Mouse (Mus musculus): ENCODE measurements around the gene Zfp146.
A peak's percentile ranks its signal among the peaks of the same experiment; 100 is the strongest.
"Not testable (repeated sequence)": the region's sequence is repeated elsewhere in the genome, so short reads cannot be mapped to it uniquely, and the experiment has no call there.

Zfp146 gene

DNA sequence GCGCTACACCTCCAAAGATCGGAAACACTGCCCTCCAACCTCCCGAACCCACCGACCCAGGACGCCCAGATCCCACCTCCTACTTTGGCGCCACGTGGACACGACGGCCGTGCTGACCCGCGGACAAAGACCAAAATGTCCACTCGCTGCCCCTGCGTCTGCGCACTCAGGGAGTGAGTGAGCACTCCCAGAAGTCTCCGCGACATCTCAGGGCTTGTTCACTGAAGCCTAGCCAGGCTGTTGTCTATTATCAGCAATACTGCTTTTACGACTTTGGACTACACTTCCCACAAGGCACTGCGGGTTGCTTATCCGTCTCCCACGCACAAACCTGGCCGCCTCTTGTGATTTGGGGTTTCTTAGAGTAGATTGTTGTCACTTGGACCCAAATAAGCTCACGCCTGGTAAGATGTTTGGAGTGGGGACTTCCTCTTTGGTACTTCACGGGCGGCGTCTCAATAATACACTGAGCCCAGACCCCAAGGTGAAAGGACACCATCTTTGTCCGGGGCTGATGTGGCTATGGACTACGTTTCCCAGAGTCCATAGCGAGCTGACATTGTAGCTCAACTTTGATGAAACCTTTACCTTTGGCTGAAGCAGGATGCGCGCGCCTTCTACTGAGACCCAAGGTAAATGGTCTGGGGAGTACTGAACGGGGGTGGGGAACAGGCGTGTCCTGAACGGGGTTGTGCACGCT lies at the start of gene Zfp146:
Gene Zfp146 (minus strand): TSS at position 168 of the 700 bp plus-strand sequence.
- DNase-seq (ENCODE audit: extremely low spot score, low spot score) = peak; percentile 94

DNA sequence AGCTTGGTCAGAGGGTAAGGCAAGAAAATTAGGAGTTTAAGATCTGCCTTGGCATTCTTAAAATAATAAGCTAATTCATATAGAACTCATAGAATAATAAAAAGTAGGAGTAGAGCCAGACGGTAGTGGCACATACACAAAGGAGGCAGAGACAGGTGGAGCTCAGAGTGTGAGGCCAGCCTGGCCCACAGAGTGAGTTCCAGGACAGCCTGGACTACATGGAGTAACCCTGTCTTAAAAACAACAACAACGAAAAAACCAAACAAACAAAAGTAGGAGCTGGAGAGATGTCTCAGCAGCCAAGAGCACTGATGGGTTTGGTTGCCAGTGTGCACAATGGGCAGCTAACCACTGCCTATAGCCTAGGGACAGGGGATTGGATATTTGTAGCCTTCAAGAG lies 47.7 kb upstream of the Zfp146 start:
- no peak for DNase-seq (ENCODE audit: extremely low spot score, low spot score)

DNA sequence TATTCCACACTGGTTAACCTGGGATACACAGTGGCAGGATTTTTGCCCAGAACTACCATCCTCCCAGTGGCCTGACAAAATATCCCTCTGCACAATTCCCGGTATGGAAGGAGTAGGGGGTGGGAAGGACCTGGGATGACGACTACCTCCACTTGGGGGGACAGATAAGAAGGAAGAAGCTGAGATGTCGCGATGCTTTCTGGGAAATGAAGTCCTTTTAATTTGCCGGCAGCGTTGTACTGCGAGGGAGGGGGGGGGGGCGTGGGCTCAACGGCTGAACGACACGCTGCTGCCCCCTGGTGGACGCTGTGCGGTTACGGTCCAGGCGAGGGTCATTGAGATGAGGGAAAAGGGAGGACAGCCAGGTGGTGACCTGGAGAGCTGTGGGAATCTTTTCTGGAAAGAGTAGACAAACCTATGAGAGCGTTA lies 47.2 kb upstream of the Zfp146 start:
- peak; percentile 88 for DNase-seq (ENCODE audit: extremely low spot score, low spot score)

DNA sequence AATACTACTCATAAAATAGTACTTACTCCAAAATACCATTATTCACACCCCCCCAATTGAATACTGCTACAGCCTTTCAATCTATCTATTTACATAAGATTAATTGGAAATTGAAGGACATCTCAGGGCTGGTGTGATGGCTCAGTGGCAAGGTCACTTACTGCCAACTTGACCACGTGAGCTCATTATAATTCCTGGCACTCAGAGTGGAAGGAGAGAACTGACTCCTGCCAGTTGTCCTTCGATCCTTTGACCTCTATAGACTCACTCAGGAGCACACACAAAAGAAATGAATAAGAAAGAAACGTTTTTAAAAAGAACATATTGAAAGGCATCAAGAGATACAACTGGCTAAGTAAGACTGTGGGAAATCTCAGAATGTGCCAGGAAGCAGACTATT lies 46.3 kb upstream of the Zfp146 start:
- no peak for DNase-seq (ENCODE audit: extremely low spot score, low spot score)

DNA sequence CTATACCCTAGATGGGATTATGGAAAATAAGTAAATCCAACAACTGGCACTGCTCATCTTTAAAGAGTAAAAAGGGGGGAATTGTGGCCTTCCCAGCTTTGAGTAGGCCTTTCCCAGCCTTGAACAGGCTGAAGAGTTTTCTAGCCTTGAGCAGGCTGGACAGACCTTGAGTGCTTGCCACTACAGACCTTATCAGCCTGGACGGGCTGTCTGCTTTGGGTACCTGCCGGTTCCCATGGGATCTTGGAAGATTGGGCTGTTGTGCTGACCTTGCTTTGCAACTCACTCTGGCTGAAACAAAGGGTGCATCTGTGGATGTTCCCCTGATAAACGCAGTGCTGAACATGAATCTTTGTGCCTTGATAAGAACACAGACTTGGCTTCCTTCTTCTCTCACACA lies 44.3 kb upstream of the Zfp146 start:
- no peak for DNase-seq (ENCODE audit: extremely low spot score, low spot score)

DNA sequence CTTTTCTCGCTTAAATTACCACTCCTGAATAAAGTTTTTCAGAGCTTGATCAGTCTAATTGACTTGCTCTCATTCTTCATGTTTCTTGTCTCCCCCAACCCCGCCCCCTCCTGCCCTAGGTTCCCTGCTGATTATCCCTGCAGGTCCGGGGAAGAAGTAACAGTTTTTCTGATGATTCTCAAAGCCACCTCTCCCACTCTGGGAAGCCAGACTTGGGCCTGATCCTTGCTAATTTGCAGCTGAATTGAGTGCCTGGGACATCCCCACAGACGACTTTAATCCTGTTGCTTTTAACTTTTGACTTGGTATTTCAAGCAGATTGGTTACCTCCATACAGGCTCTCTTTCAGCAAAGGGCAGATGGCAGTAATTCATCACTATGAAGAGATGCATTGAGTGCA lies 41.5 kb upstream of the Zfp146 start:
- no peak for DNase-seq (ENCODE audit: extremely low spot score, low spot score)

DNA sequence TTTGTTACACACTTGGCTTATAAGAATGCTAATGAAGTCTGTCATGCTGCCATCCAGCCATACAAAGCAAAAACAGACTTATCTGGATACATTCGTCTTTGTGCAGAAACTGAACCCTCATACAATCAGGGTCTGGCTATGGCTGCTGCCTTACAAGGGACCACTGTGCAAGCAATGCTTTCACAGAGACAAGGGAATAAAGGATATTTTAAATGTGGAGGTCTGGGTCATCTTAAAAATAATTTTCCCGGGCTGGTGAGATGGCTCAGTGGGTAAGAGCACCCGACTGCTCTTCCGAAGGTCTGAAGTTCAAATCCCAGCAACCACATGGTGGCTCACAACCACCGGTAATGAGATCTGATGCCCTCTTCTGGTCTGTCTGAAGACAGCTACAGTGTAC lies 36.8 kb upstream of the Zfp146 start:
- not testable (repeated sequence) for DNase-seq (ENCODE audit: extremely low spot score, low spot score)

DNA sequence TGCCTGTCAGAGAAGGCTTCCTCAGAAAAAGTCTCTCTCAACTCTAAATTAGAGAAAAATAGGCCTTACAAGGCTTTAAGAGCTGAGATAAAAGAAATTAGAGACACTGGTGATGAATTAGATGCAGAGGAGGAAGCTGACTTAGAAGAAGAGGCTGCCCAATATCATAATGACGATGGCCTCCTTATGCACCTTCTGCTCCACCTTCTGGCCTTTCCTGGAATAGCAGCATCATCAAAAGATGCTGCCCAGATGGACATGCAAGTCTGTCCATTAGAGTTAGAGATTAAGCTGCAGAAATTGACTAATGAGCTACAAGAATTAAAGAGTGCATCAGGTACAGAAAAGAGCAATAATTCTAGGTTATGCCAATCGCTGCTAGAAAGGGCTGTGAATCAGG lies 35.8 kb upstream of the Zfp146 start:
- DNase-seq (ENCODE audit: extremely low spot score, low spot score) = no peak

DNA sequence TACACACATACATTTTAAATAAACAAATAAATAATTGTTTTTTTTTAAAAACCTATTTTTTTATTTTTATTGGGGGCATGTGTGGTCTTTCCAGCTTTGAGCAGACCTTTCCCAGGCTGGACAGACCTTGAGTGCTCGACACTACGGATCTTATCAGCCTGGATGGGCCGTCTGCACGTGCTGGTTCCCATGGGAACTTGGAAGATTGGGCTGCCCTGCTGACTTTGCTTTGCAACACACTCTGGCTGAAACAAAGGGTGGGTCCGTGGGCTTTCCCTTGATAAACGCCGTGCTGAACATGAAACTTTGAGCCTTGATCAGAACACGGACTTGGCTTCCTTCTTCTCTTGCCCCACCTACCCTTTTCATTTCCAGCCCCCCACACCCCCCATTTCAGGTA lies 34.8 kb upstream of the Zfp146 start:
- no peak for DNase-seq (ENCODE audit: extremely low spot score, low spot score)

DNA sequence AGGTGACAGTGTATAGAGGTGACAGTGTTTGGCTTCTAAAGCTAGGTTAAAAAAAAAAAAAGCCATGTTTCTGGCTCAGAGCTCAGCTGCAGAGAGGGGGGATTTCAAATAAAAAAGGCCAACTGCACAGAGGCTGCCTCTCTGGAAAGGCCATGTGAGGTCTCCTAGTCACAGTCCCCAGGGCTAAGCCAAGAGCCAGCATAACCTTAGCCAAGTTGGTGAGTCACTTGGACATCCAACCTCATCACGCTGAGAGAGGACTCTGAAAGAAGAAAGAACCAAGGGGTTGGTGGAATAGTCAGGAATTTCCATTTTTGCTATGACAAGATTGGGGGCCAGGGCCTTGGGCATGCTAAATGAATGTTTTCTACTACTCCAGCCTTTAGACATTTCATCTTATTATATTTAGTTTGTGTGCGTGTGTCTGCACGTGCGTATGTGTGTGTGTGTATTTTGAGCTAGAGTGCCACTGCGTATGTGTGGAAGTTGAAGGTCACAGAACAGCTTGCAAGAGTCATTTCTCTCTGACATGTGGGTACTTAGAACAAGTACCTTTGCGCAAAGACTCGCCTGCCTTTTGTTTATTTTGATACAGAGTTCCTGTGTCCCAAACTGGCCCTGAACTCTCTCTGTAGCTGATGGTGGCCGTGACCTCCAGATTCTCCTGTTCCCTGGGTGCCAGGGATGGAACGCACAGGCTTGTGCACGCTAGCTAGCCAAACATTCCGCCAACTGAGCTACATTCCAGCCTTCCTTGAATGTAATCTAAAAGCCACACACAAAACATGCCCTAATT lies 33.5 kb upstream of the Zfp146 start:
- DNase-seq (ENCODE audit: extremely low spot score, low spot score) = no peak

DNA sequence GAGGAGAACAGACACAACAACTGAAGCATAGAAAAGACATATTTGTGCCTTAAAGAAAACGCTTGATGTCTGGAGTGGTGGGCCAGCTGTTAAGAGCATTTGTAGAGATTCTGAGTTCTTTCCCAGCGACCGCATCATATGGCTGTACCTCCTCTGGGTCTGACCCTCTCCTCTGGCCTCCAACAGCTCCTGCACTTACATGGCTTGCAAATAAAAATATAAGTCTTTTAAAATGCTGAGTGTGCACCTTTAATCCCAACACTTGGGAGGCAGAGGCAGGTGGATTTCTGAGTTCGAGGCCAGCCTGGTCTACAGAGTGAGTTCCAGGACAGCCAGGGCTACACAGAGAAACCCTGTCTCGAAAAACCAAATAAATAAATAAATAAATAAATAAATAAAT lies 31.1 kb upstream of the Zfp146 start:
- DNase-seq (ENCODE audit: extremely low spot score, low spot score) = not testable (repeated sequence)

DNA sequence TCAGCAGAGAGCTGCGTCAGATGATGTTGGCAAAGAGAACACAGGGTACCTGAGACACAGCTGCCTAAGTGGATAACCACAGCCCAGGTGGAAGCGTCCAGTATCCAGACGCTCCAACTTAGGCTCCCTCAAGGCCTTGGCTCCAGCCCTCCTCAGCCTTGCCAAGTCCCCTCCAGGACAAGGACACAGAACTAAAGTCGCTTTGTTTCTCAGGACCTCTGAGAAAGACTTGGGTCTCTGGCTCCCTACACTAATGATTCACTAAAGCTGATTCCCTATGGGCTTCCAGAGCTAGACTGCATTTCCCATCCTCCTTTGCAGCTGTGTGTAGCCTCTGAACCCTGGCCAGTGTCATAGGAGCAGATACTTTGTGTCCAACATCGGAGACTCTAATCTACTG lies 30.6 kb upstream of the Zfp146 start:
- DNase-seq (ENCODE audit: extremely low spot score, low spot score) = no peak

DNA sequence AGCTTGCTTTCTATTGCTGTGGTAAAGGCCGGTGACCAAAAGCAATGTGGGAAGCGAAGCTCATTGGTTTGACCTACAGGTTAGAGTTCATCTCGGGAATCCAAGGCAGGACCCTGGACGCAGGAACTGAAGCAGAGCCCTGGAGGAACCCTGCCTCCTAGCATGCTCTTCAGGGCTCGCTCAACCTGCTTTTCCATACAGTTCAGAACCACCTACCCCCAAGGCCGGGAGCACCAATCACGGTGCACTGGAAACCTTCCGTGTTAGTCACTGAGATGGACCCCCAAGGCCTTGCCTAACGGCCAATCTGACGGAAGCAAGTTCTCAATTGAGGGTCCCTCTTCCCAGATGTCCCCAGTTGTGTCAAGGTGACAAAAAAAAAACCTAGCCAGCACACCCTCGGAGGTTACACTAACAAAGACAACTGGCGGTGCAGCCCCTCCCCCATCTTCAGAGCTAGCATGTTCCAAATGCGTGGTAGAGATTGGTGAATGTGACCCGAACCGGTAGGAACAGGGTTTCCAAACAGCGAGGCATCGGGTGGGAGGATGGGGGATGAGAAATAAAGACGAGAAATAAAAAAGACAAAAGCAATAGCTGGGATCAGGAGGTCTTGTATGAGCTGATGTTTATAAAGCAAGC lies 30.1 kb upstream of the Zfp146 start:
- DNase-seq (ENCODE audit: extremely low spot score, low spot score) = no peak

DNA sequence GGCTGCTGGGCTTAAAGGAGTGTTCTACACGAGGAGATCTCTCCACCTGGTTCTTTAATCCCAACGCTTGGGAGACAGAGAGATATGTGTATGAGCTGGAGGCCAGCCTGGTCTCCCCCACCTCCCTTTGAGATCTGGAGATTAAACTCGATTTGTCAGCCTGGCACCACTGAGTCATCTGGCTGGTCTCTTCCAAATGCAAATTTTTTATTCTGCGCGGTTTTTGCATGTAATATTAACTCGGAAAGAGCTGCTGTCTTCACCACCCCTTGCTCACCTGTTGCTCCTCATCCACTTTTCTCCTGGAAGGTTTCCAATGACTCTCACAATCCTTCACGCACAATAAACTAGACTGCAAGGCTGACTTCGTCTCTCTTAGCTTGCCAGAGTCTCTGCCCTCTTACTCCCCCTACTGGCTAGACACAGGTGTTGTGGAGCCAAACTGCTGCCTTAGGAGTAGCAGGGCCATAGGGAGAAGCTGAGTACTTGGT lies 29.0 kb upstream of the Zfp146 start, which contains the start of gene Capns1:
Gene Capns1 (minus strand): TSS at position 331 of the 491 bp plus-strand sequence.
- peak; percentile 64 for DNase-seq (ENCODE audit: extremely low spot score, low spot score)

DNA sequence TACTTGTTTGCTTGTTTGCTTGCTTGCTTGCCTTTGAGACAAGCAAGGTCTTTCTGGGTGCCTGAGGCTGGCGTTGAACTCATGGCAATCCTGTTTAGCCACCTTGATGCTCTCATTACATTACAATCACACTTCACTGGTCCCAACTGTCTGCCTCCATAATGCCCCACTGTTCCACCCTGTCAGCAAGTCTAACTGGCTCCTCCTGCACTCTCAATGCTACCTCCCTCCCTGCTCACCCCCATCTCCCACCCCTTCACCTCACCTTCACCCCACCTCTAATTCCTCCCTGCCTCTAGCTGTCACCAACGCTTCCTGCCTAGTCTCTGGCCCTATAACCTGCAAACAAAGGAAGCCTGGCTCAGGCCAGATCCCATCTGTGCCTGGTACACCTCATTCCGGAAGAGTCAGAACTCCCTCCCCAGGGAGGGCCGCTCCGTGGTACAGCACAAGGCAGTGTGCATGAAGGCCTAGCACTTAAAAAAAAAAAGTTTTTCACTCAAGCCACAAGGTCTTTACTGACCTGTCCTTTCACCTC lies 28.1 kb upstream of the Zfp146 start:
- DNase-seq (ENCODE audit: extremely low spot score, low spot score) = no peak

DNA sequence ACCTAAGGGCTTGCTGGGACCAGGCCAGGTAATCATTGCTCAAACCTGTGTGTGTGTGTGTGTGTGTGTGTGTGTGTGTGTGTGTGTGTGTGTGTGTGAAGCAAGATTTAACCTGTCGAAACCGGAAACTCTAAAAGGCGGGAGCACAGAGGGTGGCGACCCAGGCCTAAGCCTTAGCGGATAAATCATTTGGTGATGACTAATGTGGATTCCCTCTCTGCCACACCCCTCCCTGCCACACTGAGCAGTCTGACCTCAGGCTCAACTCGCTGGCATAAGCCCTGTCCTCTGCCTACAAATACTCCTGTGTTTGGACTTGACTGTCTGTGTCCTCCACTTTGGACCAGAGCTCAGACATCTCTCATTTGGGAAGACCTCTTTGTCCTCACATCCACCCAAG lies 26.6 kb upstream of the Zfp146 start:
- no peak for DNase-seq (ENCODE audit: extremely low spot score, low spot score)

DNA sequence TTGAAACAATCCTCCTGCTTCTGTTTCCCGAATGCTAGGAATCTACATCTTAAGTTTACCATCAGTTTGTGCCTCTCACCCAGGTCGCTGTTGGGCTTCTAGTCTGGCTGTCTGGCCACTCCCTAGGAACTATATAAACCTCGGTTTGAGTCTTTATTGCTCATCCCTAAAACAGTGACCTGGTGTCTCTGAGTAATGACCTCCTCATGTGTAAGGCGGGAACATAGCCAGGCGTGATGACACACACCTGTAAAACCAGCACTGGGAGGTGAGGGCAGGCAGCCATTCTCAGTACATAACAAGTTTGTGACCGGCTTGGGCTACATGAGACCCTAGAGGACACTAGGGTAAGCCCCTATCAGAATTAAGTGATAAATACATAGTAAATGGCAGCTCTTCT lies 25.9 kb upstream of the Zfp146 start:
- DNase-seq (ENCODE audit: extremely low spot score, low spot score) = no peak

DNA sequence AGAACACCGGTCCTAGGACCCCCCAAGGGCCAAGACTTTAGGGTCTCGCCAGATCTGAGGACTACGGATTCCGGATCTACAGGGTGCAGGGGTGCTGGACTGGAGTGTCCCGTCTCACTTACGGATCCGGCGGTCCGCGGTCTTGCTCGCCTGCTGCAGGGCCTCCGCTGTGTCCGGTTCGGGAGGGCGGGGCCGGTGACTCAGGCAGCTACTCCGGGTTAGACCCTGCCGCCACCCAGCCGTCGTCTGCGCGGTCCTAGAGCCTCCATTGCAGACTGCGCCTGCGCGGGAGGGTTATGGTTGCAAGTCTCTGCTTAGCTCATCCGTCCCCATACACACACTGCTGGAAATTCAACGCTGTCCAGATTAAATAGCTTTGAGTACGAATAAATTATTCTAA lies 25.3 kb upstream of the Zfp146 start:
- DNase-seq (ENCODE audit: extremely low spot score, low spot score) = peak; percentile 97

DNA sequence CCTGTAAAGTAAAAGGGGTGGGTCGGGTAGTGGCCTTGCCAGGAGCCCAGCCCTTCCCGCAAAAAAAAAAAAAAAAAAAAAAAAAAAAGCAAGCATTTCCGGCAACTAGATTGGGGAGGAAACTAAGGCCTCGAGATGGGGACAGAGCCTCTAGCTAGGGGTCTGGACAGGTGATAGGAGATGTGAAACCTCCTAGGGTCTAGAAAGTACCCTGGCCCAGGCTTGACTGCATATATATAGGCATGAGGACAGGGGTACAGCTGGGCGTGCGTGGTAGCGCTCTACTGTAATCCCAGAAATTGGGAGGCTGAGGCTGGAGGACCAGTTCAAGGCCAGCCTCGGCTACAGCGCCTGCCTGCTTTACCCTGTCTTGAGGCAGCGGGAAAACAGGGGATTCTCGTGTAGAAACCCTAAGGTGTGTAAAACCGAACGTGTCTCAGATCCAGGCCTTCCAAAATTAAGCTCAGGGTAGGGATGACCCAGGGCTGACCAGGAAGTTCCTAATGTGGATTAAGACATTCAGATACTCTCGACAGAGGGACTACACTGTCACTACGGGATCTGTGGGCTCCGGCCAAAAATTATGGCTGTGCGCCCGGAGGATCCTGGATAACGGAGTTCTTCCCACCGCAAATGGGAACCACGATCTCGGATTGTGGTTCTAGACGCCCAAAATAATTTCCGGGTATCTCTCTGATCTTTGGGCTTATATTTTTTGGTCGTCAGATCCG lies 24.7 kb upstream of the Zfp146 start:
- DNase-seq (ENCODE audit: extremely low spot score, low spot score) = peak; percentile 45

DNA sequence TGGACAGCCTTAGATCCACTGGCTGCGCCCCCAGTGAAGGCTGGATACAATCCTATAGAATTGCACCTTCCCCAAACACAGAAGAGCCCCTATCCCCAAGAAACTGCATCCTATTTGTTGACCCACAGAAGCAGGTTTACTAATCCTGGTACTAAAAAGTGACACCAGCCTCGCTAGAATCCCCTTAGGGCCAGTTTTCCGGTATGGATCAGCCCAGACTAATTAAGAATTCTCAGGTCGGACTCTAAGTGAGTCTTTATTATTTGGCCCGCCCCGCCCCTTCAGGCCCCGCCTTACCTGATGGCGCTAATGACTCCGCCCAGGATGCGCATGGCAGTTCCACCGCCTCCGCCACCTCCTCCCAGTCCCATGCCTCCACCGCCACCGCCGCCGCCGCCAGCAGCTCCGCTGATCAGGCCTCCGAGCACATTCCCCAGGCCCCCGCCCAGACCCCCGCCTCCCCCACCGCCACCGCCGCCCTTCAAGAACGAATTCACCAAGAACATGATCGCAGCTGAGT lies 24.1 kb upstream of the Zfp146 start:
- peak; percentile 85 for DNase-seq (ENCODE audit: extremely low spot score, low spot score)

DNA sequence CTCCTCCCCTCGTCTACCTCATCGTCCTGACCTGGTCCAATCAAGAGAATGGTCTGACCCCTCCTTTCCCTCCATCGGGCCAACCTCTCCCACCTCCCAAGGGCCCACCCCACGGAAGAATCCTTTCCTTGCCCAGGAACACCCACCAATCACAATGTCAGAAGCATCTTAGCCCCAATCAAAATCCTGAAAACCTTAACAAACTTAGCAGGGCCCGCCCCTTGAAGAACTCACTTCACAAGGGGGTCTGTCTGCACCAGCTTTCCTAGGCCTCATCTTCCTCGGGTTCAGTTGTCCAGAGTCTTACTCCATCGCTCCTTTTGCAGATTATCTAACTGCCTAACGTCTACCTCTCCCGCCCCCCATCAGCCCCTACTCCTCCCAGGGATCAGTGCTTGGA lies 23.5 kb upstream of the Zfp146 start:
- no peak for DNase-seq (ENCODE audit: extremely low spot score, low spot score)
